Mouse (Mus musculus) thymus, adult 2 months (tissue): ENCODE data around the gene Synpo2l.

Experiments used
- CTCF ChIP-seq: fragments of 200-500 bp; IDR thresholded peaks from 2 replicates; pipeline ENCODE4 v1.5.1; 2012; ENCODE audit warnings: mild to moderate bottlenecking, control low read depth, low read length, moderate library complexity, borderline replicate concordance; ENCODE audit not compliant: control insufficient read depth, poor library complexity, insufficient read depth; ENCODE audit errors: extremely low read depth
- POLR2A ChIP-seq: fragments of 200-500 bp; IDR thresholded peaks from 2 replicates; pipeline ENCODE4 v1.6.1; 2012; ENCODE audit warnings: mild to moderate bottlenecking, low read length, control low read depth, moderate library complexity; ENCODE audit not compliant: control insufficient read depth, poor library complexity, insufficient read depth; ENCODE audit errors: extremely low read depth

DNA sequence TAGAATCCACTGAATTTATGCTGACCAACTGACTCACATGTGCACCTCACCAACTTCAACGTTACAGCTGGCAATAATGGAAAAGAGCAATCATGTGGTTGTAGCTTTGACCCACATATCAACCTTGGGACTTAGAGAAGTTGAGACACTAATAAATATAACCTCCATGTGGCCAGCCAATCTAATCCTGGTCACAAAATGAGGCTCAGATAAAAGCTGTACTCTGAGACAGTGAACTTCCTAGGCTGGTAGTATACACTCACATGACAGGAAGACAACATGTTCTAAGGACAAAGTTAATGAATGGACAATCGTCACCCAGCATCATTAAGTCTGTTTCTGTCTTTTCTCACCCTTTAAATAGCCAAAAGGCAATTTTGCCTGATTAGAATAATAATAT is 41.7 kb downstream of the Synpo2l start:
- TF ChIP-seq POLR2A, result no peak
- no peak for TF ChIP-seq CTCF
